In genomic region chr6:47365651-47366645, GRCm38 (mm10) we compare ENCODE assay signal across 12 mouse cellular contexts.
DNase-seq lines count a peak whose midpoint lies in the region; ATAC-seq and TF ChIP-seq lines count a peak whose summit lies in the region.
"Had no signal": no experiment of that assay in that cellular context is flagged by ENCODE, and none has a peak within 500 bp of the region (broad histone marks: within the 10 kb centered on the region; RNA-seq: fewer than 3 reads in every experiment).

No protein-coding gene starts in this region.

- DNase-seq in gastrocnemius, adult 2 months, result peak; percentile 36
- no peak for DNase-seq in gastrocnemius, postnatal 10 days
- peak; percentile 68 for DNase-seq in adipocyte (ENCODE audit: low spot score)
- peak; percentile 70 for DNase-seq in embryonic facial prominence, embryonic 11.5 days (ENCODE audit: low spot score)
- peak; percentile 69 for DNase-seq in lung, postnatal 0 days (ENCODE audit: low spot score)
- no peak for DNase-seq in left cerebral cortex, postnatal 14 days (ENCODE audit: low spot score in 2 of 2)
- DNase-seq in thymus, postnatal 36 days, result no peak
- no peak for DNase-seq in c-Kit-positive CD71-positive TER-119-positive erythroid progenitor cells, embryonic 14.5 days (ENCODE audit: low spot score)
- DNase-seq: kidney, adult 9 months; liver, embryonic 13.5 days; thymus, postnatal 4 days had no signal

- WGBS in embryonic facial prominence, embryonic 11.5 days, result 44% methylated on average over 5 of the region's 5 CpGs
- 49% methylated on average over 5 of the region's 5 CpGs for WGBS in lung, postnatal 0 days

- H3K4me2 ChIP-seq in embryonic facial prominence, embryonic 11.5 days (ENCODE audit: low read depth, low read length), result no peak overlapping the region
- H3K4me2 ChIP-seq in lung, postnatal 0 days (replicated peaks; ENCODE audit: low read depth, low read length), result no peak overlapping the region
- H3K4me2 ChIP-seq: liver, embryonic 13.5 days had no signal

- ATAC-seq in embryonic facial prominence, embryonic 11.5 days (replicated peaks; ENCODE audit: insufficient number of reproducible peaks, low FRiP score, low TSS enrichment, low read depth), result peak; percentile 87
- peak; percentile 87 for ATAC-seq in lung, postnatal 0 days

- H3K36me3 ChIP-seq in embryonic facial prominence, embryonic 11.5 days (replicated peaks; ENCODE audit: control insufficient read depth, insufficient read depth, low read depth, low read length), result no peaks in the 10 kb centered on the region
- no peaks in the 10 kb centered on the region for H3K36me3 ChIP-seq in lung, postnatal 0 days (ENCODE audit: insufficient read depth, low read length)
- H3K36me3 ChIP-seq: liver, embryonic 13.5 days had no signal

- peak overlapping the region; percentile 48; the same call in 1 of the 2 replicates for H3K27ac ChIP-seq in gastrocnemius, adult 2 months
- H3K27ac ChIP-seq in embryonic facial prominence, embryonic 11.5 days (replicated peaks; ENCODE audit: low read depth, low read length), result no peak overlapping the region
- H3K27ac ChIP-seq in lung, postnatal 0 days (ENCODE audit: low read length), result no peak overlapping the region
- H3K27ac ChIP-seq: liver, embryonic 13.5 days had no signal

- no peaks in the 10 kb centered on the region for H3K4me1 ChIP-seq in embryonic facial prominence, embryonic 11.5 days (ENCODE audit: control insufficient read depth, insufficient read depth, low read length)
- H3K4me1 ChIP-seq in lung, postnatal 0 days (ENCODE audit: insufficient read depth, low read depth, low read length), result no peaks in the 10 kb centered on the region
- H3K4me1 ChIP-seq: liver, embryonic 13.5 days had no signal

- intact Hi-C loops in gastrocnemius, adult 2 months (cut with DNase I), result no loop called here
- intact Hi-C loops in left cerebral cortex, postnatal 14 days (cut with DNase I), result no loop called here

- no peaks in the 10 kb centered on the region for H3K9me3 ChIP-seq in embryonic facial prominence, embryonic 11.5 days (replicated peaks; ENCODE audit: control insufficient read depth, low read length)
- no peaks in the 10 kb centered on the region for H3K9me3 ChIP-seq in lung, postnatal 0 days (ENCODE audit: low read length)
- H3K9me3 ChIP-seq: liver, embryonic 13.5 days had no signal

- H3K4me3 ChIP-seq in gastrocnemius, adult 2 months, result no peak overlapping the region
- H3K4me3 ChIP-seq in embryonic facial prominence, embryonic 11.5 days (ENCODE audit: low read depth, low read length), result no peak overlapping the region
- no peak overlapping the region for H3K4me3 ChIP-seq in lung, postnatal 0 days (ENCODE audit: low read depth, low read length)
- H3K4me3 ChIP-seq: liver, embryonic 13.5 days had no signal

- no peak for TF ChIP-seq EP300 in lung, postnatal 0 days (IDR thresholded peaks at IDR 0.05)

- TF ChIP-seq CTCF in gastrocnemius, adult 2 months (IDR thresholded peaks at IDR 0.05), result no peak
- no peak for TF ChIP-seq CTCF in lung, postnatal 0 days (IDR thresholded peaks at IDR 0.05)

- no peak overlapping the region for H3K9ac ChIP-seq in embryonic facial prominence, embryonic 11.5 days (replicated peaks; ENCODE audit: low read length)
- no peak overlapping the region for H3K9ac ChIP-seq in lung, postnatal 0 days (replicated peaks; ENCODE audit: low read depth)
- H3K9ac ChIP-seq: liver, embryonic 13.5 days had no signal

- no peaks in the 10 kb centered on the region for H3K27me3 ChIP-seq in embryonic facial prominence, embryonic 11.5 days (ENCODE audit: control insufficient read depth, insufficient read depth, low read length)
- no peaks in the 10 kb centered on the region for H3K27me3 ChIP-seq in lung, postnatal 0 days (replicated peaks; ENCODE audit: insufficient read depth, low read length)
- H3K27me3 ChIP-seq: CH12.LX; liver, embryonic 13.5 days had no signal

Comparison
In these comparisons a context has a peak if more than half of its experiments do, and no peak if none do; other contexts are left out.
1. DNase-seq: peak in gastrocnemius, adult 2 months (single experiment), adipocyte (single experiment), embryonic facial prominence, embryonic 11.5 days (single experiment) and lung, postnatal 0 days (single experiment); none in gastrocnemius, postnatal 10 days (single experiment), left cerebral cortex, postnatal 14 days (0 of 2), thymus, postnatal 36 days (0 of 2) and c-Kit-positive CD71-positive TER-119-positive erythroid progenitor cells, embryonic 14.5 days (single experiment).